Mouse (Mus musculus) adrenal gland, adult (tissue): ENCODE results near the gene Hpcal1.
"Not testable (repeated sequence)": the region's sequence is repeated elsewhere in the genome, so short reads cannot be mapped to it uniquely, and the experiment has no call there.

Experiments
- DNase-seq, 2 experiments: peaks; one replicate each; pipeline ENCODE4 v3.0.0; 2022 to 2023; ENCODE audit warnings: low spot score in 1 of 2; ENCODE audit not compliant: inconsistent age in 2 of 2

The Hpcal1 gene

DNA sequence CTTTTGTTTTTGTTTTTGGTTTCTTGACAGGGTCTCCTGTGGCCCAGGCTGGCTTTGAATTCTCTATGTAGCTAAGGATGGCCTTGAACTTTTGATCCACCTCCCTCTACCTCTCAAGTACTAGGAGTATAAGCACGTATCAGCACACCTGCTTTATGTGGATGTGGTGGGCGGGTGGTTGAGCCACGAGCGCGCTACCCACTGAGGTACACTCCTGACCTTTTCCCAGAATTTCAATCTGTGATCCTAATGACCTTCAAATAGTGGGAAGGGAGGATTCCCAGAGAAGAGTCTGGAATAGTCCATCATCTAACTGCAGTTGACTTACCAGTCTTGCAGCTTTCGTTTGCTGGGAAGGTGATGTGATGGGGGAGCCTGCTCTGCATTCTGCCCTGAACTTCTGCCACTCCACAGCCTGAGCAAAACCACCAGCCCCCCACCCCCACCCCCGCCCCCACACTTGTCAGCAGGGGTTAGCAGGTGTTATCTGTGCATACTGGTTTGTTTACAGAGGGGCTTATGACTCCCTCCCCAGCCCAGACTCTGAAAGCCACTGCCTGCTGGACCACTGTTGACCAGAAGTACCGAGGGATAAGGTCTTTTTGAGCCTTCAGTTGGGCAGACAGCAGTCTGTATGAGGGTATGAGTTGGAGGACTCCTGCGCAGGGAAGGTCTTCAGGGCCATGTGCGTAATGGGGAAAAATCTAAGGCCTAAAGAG lies 46.4 kb downstream of the Hpcal1 start:
- no peak for DNase-seq

DNA sequence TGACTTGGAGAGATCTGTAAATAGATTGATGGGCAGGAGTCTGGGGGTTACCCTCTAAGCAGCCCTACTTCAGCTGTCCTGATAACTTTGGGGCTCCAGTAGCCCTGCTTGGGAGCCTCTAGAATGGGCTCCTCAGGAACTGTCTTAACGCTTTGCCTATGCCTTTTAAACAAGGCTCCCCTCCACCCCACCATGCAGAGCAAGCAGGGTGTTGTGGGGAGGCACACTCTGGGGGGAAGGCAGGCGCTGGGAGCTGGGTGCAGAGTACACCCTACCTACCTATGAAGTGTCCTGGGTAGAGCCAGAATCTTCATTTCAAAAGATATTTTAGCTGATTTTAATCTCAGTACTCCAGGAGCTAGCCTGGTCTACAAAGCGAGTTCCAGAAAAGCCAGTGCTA lies 47.2 kb downstream of the Hpcal1 start:
- DNase-seq, result no peak

DNA sequence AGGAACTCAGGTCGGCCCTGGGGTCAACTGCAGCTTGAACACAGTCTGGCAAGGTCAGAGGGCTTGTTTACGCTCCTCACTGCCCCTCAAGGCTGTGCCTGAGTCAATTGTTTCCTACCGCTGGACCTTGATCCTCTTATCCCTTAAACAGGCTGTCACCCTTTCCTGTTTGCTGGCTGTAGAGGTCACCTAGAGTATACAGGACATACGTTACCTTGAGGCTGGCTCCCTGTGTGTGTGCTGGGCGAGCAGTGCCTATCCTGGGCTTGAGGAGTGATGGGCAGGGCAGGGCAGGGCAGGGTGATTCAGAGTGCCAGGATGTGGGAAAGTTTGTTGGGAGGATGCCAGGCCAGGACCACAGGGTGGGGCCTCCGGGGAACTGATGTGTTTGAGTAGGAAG lies 47.8 kb downstream of the Hpcal1 start:
- DNase-seq, result peak; percentile 42 to 72

DNA sequence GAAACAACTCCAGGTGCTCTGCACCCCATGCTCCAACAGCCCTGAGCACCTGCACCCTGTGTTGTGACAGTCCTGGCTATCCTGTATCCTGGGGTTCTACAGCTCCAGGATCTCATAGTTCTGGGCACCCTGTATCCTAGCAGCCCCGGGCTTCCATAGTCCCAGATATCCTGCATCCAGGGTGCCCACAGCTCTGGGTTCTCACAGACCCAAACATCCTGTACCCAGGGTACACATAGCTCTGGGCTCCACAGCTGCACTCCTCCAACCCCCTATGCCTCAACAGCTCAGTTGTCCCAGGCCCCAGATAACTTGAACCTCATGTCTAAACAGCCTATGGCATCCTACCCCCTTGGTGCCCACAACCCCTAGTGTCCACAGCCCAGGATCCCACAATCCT lies 49.6 kb downstream of the Hpcal1 start:
- DNase-seq, result no peak

DNA sequence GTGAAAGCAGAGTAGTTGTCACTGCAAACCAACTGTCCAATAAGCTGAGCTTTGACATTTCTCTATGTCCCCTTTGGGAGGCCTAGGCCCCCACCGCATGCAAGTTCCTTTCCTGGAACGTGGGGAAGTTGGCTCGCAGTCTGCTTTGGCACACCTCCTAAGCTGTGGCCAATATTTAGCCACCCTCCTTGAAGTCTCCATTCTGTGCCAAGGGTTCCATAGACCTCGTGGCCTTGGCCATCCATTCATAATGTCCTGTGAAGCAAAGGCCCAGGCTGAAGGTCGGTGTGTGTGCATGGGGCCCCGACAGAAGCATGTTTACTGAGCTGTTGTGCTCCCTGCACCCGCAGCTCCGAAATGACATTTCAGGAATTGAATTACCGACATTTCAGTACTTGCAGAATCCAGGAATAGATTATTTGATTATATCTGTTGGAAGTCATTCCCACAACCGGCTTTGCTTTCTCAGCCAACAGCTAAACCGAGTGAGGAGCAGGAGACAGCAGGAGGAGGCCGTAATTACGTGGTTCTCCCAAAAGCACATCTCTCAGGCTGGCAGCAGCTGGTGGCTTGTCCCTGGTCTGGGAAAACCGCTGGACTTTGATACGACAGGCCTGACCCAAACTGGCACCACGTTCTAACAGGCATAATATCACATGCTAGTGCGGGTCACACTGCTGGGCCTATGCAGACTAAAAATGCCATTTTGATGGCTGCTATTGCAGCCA lies 51.1 kb downstream of the Hpcal1 start:
- DNase-seq, result peak; percentile 79 to 90

DNA sequence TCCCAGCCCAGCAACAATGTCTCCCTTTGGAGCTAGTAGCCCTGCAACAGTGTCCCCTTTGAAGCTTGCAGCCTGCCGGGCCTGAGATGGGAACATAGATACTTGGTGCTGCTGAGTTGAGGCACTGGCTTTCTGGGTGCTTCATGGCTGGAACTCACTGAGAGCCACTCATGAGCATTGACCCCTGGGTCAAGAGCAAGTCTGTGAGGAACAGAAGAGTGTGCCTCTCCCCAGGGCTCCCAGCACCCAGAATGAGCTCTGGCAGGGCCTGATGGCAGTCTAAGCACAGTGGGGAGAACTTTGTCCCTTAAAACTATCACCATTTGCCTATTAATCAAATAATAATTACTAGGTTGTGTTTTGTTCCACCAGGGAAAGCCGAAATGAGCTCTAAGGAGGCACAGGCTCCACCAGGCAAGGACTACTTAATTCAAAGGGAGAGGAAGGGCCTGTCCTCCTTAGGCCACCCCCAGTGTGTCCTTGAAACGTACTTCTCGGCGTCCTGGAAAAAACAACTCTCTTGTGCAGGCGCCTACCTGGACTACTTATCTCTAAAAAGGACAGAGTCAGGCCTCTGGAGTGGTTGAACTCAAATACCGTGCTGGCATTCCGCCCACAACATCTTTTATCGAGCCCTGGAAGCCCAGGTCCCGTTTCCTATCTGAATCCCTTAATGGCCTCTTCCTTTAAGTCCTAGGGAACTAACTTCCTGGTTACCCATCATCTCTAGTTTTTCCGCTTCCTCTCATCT lies 52.1 kb downstream of the Hpcal1 start:
- peak; percentile 32 to 62 for DNase-seq

DNA sequence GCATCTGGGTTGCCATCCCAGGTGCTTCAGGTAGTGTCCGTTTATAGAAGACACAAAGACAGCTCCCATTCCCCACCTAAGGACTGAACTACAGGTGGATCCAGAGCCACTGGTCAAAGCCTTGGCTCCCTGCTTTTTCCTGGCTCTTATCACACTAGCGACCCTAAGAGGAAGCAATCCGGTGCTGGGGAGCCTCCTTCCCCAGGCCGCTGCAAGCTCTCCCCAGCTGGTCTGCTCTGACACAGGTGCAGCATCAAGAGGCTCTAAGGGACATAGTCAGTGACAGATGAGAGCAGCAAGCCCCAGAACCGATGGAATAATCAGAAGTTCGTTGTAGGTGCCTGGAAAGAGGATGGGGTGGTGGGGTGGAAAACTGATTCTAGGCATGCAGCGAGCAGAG lies 54.8 kb downstream of the Hpcal1 start:
- DNase-seq, result no peak

DNA sequence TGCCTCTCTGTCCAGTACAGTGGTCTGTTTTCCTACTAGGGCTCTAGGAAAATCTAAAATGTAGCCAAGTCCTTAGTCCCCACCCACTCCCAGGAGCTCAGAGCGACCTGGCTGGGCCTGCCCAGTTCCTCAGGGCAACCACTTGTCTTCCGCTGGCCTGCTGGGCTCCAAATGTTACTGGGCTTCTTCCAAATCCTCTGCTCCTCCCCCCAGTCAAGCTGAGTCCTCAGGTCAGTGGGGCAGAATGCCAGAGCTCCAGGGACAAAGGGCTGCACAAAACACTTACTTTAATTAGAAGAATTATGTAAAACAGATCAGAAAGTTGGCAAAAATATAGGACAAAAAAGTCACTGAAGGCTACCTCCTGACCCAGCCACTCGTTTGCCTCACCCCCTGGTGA lies 56.1 kb downstream of the Hpcal1 start:
- peak; percentile 85 to 95 for DNase-seq

DNA sequence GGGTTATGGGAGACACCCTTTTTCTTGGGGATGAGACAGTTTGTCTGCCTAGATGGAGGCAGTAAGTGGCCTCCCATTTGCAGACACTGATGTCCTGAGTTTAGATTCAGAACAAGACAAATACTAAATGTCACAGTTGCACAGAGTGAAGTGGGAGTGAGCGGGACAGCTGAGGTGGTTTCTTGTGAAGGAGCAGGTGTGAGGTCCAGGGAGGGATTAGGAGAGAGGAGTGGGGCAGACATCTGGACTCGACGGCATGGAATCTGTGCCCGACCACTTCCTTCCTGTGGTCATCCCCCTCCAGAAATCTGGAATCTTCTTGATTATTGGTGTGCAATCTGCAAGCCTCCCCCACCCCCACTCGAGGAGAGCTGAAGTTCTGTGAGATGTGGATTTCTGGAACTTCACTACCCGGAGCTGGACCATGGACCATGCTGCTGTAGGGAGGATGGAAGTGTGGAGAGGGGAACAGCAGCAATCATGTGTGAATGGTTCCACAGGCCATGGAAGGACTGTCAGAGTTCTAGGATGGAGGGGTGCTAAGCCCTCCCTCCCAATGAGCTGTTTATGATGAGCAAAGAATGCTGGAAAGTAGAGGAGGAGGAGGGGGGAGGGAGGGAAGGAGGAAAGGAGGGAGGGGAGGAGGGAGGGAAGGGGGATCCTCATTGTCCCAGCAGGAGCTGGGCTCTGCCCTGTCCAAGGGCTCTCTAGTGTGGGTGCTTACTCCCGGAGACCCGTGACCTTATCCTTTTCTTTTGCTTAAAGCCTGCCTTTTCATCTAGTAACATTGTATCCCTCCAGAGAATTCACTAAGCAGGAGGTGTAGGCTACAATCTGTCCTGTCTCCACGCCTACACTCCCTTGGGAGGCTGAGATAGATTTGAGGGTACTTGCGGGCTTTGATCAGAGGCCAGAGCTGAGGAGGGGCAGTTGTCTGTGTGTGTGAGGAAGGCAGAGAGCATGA lies 56.8 kb downstream of the Hpcal1 start:
- DNase-seq, result peak in 1 of 2 experiments; percentile 60

DNA sequence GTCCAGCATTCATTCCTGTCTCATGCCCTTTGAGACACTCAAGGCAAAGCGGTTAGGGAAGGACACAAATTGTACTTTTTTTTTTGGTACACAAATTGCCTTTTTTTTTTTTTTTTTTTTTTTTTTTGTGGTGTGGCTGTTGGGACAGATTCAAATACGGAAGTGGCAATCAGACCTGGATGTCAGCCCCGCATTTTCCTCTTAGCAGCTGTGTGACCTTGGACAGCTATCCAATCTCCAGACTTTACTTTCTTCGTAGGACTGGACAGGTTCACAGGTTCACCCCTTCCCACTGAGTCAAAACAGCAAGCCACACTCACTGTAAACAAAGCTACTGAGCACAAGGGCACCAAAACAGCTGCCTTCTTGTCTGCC lies 57.5 kb downstream of the Hpcal1 start:
- DNase-seq, result no peak

DNA sequence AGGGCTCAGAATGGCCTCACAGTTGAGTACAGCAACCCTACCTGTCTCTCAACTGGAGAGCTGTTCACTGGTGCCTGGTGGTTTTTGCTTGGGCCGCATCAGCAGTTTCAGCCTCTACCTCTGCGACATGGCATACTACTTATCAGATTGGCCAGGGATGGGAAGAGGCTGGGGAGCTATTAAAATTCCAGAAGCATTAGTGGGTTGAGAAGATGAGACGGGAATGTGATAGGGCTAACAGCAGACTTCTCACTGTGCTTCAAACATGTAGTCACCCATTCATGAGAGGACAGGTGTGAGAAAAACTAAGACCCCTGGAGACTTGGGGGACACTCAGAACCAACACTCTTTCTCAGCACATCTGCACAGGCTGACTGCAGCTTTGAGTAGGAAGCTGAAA lies 59.1 kb downstream of the Hpcal1 start:
- DNase-seq, result no peak

DNA sequence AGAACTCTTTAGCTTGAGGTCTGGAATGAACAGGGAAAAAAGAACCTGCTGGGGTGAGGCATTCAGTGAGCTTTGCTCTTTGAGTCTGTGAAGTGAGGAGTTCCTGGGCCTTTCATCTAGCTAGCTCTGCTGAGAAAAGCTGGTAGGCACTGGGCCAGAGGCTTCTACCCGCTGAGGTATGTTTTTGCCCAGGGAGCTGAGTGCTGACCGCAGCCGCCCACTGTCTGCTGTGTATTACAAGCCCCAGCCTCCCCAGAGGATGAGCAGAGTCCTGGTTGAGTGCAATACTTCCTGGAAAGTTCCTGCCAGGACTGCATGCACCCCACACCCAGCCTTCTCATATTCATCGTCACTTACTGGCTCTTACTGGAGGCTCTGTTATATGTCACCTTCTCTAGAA lies 59.8 kb downstream of the Hpcal1 start:
- DNase-seq, result peak in 1 of 2 experiments; percentile 57

DNA sequence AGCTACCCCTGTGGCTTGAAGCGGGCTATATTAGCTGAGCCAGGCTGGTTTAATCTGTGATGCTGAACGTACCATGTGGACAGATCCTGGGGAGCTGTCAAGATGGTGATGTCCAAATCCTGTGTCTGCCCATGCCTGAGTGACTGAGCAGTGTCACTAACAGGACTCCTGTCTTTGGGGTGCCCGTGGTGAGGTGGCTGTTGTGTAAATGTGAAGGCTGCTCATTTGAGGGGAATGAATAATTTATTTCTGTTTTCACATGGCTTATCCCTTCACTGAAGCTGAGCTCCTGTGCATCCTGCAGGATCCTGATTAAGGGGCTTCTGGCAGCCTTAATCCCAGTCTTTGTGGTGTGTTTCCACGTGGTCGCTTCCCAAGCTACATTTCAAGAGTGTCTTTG lies 62.2 kb downstream of the Hpcal1 start:
- DNase-seq, result no peak

DNA sequence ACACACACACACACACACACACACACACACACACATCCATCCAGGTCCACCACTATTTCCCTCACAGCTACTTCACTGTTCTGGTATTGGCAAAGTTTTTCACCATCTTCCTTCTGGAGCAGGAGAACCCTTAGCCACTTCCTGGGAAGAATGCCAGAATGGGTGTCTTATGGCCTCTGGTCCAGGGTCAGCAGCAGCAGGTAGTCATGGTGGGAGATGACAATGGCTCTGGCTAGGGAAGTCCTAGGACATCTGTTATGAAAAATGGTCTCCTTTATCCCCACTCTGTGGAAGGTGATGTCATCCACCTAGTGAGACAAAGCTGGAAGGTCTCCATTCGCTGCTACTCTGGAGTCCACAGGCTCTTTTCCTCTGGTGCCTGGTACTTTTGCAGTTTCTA lies 64.1 kb downstream of the Hpcal1 start:
- no peak for DNase-seq

DNA sequence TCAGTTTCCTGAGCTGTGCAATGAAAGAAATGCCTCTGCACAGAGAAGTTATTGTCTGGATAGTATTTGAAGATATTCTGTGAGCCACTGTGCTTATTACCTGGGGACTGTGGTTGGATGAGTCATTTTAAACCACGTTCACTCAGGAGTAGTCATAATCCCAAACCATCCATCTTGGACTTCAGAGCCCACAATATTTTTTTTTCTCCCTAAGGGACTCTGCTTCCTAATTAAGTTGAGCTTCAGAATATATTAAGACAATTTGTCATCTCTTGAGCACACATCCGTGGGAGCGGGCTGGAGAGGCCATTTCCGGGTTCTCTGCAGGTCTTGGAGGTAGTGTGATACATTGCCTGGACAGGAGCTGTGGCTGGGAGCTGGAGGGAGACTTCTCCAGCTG lies 66.2 kb downstream of the Hpcal1 start:
- DNase-seq, result no peak

DNA sequence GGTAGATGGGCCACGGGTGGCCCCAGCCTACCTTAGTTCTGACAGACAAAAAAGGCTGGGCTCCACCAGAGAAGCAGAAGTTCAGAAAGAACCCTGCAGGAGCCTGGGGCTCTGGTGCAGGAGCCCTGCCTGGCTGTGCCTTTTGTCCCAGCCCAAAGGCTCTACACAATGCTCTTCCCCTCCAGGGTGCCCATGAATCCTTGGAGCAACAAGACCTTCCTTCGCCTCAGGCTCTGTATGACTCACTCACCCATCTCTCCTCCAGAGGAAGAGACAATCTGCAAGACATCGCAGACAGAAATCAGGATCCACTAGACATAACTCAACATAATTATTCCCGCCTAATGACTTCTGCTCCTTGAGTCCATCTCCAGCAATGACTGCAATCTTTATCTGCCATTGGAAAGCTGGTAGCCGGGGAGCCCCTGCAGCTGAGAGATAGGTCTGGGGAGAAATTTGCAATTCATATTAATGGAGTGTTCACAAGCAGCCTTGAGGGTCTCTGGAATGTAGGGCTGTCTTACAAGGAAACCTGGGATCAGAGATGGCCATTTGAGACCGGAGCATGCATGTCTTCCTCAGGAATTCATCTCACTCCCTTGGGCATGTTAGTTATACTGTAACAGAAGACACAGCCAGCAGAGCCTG lies 71.8 kb downstream of the Hpcal1 start:
- DNase-seq, result no peak

DNA sequence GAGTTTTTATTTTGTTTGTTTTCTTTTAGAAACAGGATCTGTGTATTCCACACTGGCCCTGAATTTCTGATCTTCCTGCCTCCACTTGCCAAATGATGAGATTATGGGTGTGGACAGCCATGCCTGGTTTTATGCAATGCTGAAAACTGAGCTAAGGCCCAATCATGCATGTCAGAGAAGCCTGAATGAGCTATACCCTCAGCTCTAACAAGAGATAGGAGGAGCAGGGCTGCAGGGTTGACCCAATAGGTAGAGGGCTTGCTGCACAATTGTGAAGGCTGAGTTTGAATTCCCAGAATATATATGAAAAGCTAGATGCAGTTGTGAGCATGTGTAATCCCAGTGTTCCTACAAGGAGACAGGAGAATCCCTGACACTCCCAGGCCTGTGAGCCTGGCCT lies 72.4 kb downstream of the Hpcal1 start:
- no peak for DNase-seq

DNA sequence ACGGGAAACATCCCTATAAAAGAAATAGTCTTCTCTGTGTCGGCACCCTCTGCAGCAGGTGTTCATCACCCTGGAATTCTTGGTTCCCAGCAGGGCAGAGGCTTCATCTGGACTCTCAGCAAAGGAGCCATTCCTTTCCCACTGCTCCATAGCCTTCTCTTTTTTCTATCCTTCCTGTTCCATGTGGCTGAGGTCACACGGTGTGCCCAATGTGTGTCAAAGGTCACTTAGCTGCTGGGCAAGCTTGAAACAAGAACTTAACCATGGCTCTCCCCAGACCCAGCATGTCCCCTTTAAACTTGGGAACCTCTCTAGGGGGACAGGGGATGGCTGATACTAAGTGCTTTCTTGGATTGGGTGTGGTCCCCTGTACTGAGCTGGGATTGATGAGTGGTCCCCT lies 73.3 kb downstream of the Hpcal1 start:
- no peak for DNase-seq

DNA sequence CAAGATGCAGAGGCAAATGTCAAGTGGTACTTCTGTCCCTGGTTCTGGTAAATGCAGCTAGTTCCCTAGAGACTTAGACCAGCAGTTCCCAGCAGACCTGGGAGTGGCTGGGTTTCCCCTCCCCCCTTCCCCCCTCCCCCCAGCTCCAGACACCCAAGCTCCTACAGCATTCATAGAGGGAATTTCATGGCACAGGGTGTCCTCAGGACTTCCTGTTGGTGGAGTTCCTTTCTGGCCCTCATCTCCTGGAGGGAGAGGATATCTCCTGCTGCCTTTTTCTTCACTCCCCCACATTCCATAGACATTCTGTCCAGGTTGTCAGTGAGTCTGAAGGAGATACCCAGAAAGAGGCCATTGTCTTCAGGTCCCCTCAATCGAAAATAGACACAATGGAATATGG lies 76.9 kb downstream of the Hpcal1 start:
- DNase-seq, result not testable (repeated sequence)

DNA sequence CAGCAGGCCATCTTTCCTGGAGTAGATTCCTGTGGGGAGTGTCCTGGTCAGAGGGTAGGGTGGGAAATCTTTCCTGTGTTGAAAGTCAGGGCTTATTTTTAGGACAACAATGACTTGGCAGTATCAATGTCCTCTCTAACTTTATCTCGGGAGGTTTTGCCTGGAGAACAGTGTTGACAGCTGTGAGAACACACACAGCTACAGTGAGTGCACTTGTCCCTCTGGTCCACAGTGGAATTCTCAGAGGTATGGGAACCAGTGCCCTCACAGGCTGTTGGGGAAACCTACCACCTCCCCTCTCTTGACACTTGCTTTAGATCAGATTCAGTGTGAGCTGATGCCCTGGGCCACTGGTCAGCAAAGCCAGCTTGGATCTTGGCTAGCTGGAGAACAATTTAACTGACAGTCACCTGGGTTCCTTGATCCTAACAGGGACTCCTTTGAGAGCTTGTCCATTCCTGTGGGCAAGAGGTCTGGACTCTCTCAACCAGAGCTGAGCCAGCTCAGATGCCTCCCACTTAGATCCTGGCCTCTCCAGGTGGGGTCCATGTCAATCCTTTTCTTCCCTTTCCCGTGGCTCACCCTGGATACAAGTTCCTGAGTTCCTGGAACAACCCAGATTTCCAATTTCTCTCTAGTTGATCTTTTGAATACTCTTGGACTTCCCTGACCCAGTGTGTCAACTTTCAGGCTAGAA lies 79.0 kb downstream of the Hpcal1 start:
- peak in 1 of 2 experiments; percentile 43 for DNase-seq
